Mouse (Mus musculus): ENCODE data around the gene Gm7257. TPM values are rescaled to one million over a fixed set of nuclear protein-coding genes. Genes with fewer than 3 reads are reported as not detected.

Gm7257 gene
- not detected for polyA plus RNA-seq (2015; fragmentation: Illumina TruSeq; extraction: RNeasy Lipid Tissue Mini Kit (QIAGEN cat#74804); ENCODE audit: insufficient read depth, low read depth, low replicate concordance)

GRCm38 (mm10) chr9:36431584-36431983 lies at the start of gene Gm7257:
Gm7257 (plus strand) TSS chr9:36431884.

DNA sequence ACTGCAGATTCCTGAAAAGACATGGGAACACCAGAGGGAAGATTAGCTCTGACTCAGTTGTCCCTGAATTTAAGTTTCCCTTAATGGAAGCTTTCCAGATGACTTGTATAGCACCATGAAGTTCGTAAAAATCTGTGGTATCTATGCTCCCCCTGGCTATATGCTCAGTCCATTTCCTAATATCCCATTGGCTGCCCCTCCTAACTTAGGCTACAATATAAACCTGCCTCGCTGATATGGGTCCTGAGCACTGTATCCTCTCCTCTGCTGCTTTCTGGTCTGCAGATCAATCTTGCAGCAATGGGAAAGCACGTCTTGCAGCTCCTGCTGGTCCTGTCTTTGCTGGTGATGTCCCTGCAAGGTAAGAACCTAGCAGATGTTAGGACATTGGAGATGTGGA lies 43.7 kb downstream of the Gm7257 start, which contains the start of gene Gm9513:
Gm9513 (plus strand) TSS at position 301 of the 400 bp plus-strand sequence.

Other genes with a start within 250 kb of the Gm7257 start
- gene Gm9513, start 43.8 kb downstream of the Gm7257 start, polyA plus RNA-seq (2015; fragmentation: Illumina TruSeq; extraction: RNeasy Lipid Tissue Mini Kit (QIAGEN cat#74804); ENCODE audit: insufficient read depth, low read depth, low replicate concordance): not detected
- not detected for gene Gm5615, start 110.1 kb downstream of the Gm7257 start, polyA plus RNA-seq (2015; fragmentation: Illumina TruSeq; extraction: RNeasy Lipid Tissue Mini Kit (QIAGEN cat#74804); ENCODE audit: insufficient read depth, low read depth, low replicate concordance)
- not detected for gene Gm17689, start 150.8 kb downstream of the Gm7257 start, polyA plus RNA-seq (2015; fragmentation: Illumina TruSeq; extraction: RNeasy Lipid Tissue Mini Kit (QIAGEN cat#74804); ENCODE audit: insufficient read depth, low read depth, low replicate concordance)
- not detected for gene A630095E13Rik, start 211.5 kb downstream of the Gm7257 start, polyA plus RNA-seq (2015; fragmentation: Illumina TruSeq; extraction: RNeasy Lipid Tissue Mini Kit (QIAGEN cat#74804); ENCODE audit: insufficient read depth, low read depth, low replicate concordance)

Data from pancreas, adult 10 weeks (tissue).